Mouse (Mus musculus) MEL (cell line): ENCODE data around the gene Zbtb18.

Source experiments
- CHD2 ChIP-seq: IDR thresholded peaks from 2 replicates; pipeline ENCODE4 v1.6.1; 2011; ENCODE audit warnings: low read length, improper control_type of control experiment
- CTCF ChIP-seq, 3 experiments: IDR thresholded peaks in 2 of 3; conservative IDR thresholded peaks in 1 of 3; 2 replicates each; pipeline ENCODE4 v1.5.1; 2011 to 2012; ENCODE audit warnings: low read length in 3 of 3, low read depth in 2 of 3, mild to moderate bottlenecking in 2 of 3, improper control_type of control experiment in 1 of 3, inconsistent platforms in 1 of 3, mixed read lengths in 1 of 3, moderate library complexity in 1 of 3; ENCODE audit not compliant: control insufficient read depth in 1 of 3, insufficient read depth in 1 of 3, poor library complexity in 1 of 3, severe bottlenecking in 1 of 3
- MYC ChIP-seq: IDR thresholded peaks from 2 replicates; pipeline ENCODE4 v1.6.1; 2011; ENCODE audit warnings: low read depth, mild to moderate bottlenecking, low read length, improper control_type of control experiment, moderate library complexity

GRCm38 (mm10) chr1:177456208-177456607 lies 14.1 kb downstream of the Zbtb18 start:
- TF ChIP-seq CTCF (IDR thresholded peaks at IDR 0.05 in 2 of 3, conservative IDR thresholded peaks at IDR 0.05 in 1 of 3; ENCODE audit: control insufficient read depth in 1 of 3, insufficient read depth in 1 of 3, low read depth in 2 of 3, low read length in 3 of 3, poor library complexity in 1 of 3, severe bottlenecking in 1 of 3) (no peak), CHD2 (no peak), MYC (no peak)
